Mouse (Mus musculus) lung, adult 2 months (tissue): ENCODE data around the gene Hsd3b7.

Experiments
- CTCF ChIP-seq: fragments of 200-500 bp; IDR thresholded peaks from 2 replicates; pipeline ENCODE4 v1.5.1; 2011; ENCODE audit warnings: mild to moderate bottlenecking, low read length, control low read depth; ENCODE audit not compliant: insufficient read depth
- POLR2A ChIP-seq: fragments of 200-500 bp; IDR thresholded peaks from 2 replicates; pipeline ENCODE4 v1.6.1; 2011; ENCODE audit warnings: low read depth, mild to moderate bottlenecking, control low read depth, low read length, borderline replicate concordance; ENCODE audit errors: extremely low read depth

GRCm38 (mm10) chr7:127778350-127778749, 22.1 kb upstream of the Hsd3b7 start:
- no peak for TF ChIP-seq CTCF
- no peak for TF ChIP-seq POLR2A
